Mouse (Mus musculus) testis, adult 2 months (tissue): ENCODE results near the gene Mocs2. TPM values are rescaled to one million over a fixed set of nuclear protein-coding genes. Genes with fewer than 3 reads are reported as not detected.

Experiments used
- H3K27ac ChIP-seq: fragments of 200-500 bp; 2 replicates; pipeline ENCODE4 v1.5.1; 2012; ENCODE audit warnings: low read depth, low read length; ENCODE audit not compliant: control insufficient read depth, insufficient read depth
- H3K27me3 ChIP-seq: fragments of 200-500 bp; 2 replicates; pipeline ENCODE4 v1.6.1; 2012; ENCODE audit warnings: mild to moderate bottlenecking, low read length, moderate library complexity; ENCODE audit not compliant: control insufficient read depth, insufficient read depth
- H3K36me3 ChIP-seq: fragments of 200-500 bp; 2 replicates; pipeline ENCODE4 v1.6.1; 2012; ENCODE audit warnings: mild to moderate bottlenecking, low read length; ENCODE audit not compliant: control insufficient read depth, insufficient read depth
- H3K4me1 ChIP-seq: fragments of 200-500 bp; 2 replicates; pipeline ENCODE4 v1.6.1; 2012; ENCODE audit warnings: low read length; ENCODE audit not compliant: control insufficient read depth, insufficient read depth
- H3K4me3 ChIP-seq: fragments of 200-500 bp; 2 replicates; pipeline ENCODE4 v1.5.1; 2012; ENCODE audit warnings: low read depth, mild to moderate bottlenecking, low read length, moderate library complexity, mixed read lengths; ENCODE audit not compliant: control insufficient read depth
- CTCF ChIP-seq: fragments of 200-500 bp; IDR thresholded peaks from 2 replicates; pipeline ENCODE4 v1.5.1; 2012; ENCODE audit warnings: low read depth, mild to moderate bottlenecking, inconsistent platforms, low read length, moderate library complexity; ENCODE audit not compliant: control insufficient read depth, insufficient read depth, insufficient replicate concordance
- POLR2A ChIP-seq: fragments of 200-500 bp; IDR thresholded peaks from 2 replicates; pipeline ENCODE4 v1.6.1; 2012; ENCODE audit warnings: low read depth, mild to moderate bottlenecking, inconsistent platforms, low read length, moderate library complexity; ENCODE audit not compliant: control insufficient read depth
- polyA plus RNA-seq: library from polyadenylated mRNA; depleted of rRNA; stranded (reverse); fragments of >200 nt; gene quantifications from 2 replicates; pipeline ENCODE4 v1.2.3, GENCODE M21; 2012; rRNA removed

The Mocs2 gene
- polyA plus RNA-seq, 1 experiment: 6.8 TPM

DNA sequence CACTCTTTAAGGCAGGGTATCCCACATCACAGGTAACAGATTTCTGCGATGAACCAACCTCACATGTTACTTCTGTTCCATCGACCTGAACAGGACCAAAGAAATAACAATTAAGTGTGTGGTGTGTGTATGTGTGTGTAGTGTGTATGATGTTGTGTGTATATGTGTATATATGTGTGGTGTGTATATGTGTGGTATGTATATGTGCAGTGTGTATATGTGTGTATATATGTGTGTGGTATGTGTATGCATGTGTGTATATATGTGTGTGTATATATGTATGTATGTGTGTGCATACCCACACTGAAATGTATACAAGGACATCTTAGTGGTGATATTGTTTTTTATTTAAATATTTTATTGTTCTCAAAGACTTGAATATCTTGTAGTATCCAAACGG is 36.4 kb downstream of the Mocs2 start:
- Histone ChIP-seq H3K27ac (no peak overlapping the region), H3K4me3 (no peak overlapping the region), H3K4me1 (no peaks in the 10 kb centered on the region), H3K27me3 (no peaks in the 10 kb centered on the region), H3K36me3 (no peaks in the 10 kb centered on the region)
- no peak for TF ChIP-seq CTCF
- no peak for TF ChIP-seq POLR2A

DNA sequence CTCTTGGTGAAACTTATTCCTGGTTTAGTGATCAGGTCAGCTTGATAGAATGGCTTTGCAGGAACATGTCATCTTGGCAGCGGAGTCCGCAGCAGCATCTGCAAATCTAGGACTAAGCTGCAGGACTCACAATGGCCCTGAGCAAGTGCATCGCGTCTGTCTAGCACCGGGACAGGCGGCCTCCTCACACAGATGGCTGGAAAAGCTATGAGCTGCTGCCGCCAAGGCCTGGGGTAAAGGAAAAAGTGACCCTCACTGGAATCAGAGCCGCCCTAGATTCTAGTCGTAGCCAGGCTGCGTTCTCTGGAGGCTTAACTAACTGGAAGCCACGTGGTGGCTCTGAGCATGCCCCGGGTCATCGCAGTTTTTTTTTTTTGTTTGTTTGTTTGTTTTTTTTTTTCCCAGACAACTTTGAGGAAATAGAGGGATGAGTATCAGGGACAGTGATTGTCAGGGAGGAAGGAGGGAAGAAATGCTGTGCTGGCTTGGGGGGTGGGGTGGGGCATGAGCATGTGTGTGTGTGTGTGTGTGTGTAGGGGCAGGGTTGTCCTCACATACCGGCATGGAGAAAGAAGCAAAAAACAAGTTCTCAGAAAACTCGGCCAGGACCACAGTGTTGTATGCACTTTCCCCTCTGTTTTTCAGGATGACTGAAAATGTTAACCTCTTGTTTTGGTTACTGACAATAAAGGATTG is 37.7 kb downstream of the Mocs2 start:
- no peak for TF ChIP-seq CTCF
- no peak for TF ChIP-seq POLR2A
- H3K27ac ChIP-seq: no peak overlapping the region

DNA sequence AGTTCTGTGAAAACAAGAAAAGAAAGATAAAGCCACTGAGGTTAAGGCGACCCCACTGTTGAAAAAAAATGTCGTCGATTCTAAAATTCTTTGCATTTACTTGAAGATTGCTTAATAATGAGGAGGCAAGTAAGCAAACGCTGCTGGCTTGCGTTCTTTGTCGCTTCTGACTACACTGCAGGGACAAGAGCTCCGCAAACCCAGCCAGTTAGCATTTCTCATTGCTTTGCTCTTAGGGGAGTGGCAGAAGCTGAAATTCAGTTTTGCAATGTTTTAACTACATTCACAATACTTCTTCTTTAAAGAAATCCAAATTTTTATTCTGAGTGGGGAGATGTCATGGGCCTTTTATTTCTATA is 38.2 kb downstream of the Mocs2 start:
- H3K4me3 ChIP-seq: no peak overlapping the region
- no peak overlapping the region for H3K27ac ChIP-seq

More for the DNA sequence above, 37.7 kb downstream of the Mocs2 start:
- no peaks in the 10 kb centered on the region for H3K27me3 ChIP-seq
- no peaks in the 10 kb centered on the region for H3K36me3 ChIP-seq
- no peak overlapping the region for H3K4me3 ChIP-seq
- no peaks in the 10 kb centered on the region for H3K4me1 ChIP-seq

DNA sequence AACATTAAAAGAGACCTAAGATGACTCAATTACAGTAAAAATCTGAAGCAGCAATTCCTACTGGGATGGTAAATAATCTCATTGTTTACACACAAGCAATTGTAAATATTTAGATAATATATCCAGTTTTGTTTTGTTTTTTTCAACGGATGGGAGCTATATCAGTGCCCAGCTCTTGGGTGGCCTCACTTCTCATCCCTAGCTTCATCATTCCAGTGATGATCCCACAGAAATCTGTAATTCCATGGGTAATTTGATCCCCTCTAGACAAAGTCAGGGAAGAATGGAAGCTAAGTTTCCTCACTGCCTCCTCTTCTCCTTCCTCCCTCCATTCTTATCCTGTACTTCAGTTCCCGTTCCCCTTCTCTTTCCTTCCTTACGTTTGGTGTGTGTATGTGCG is 39.5 kb downstream of the Mocs2 start:
- H3K4me1 ChIP-seq: no peaks in the 10 kb centered on the region
- H3K27ac ChIP-seq: no peak overlapping the region
- TF ChIP-seq CTCF (no peak), POLR2A (no peak)
- H3K36me3 ChIP-seq: no peaks in the 10 kb centered on the region
- H3K27me3 ChIP-seq: no peaks in the 10 kb centered on the region
- H3K4me3 ChIP-seq: no peak overlapping the region

More for the DNA sequence above, 38.2 kb downstream of the Mocs2 start:
- H3K4me1 ChIP-seq: no peaks in the 10 kb centered on the region
- H3K36me3 ChIP-seq: no peaks in the 10 kb centered on the region
- TF ChIP-seq CTCF (no peak), POLR2A (no peak)
- no peaks in the 10 kb centered on the region for H3K27me3 ChIP-seq

DNA sequence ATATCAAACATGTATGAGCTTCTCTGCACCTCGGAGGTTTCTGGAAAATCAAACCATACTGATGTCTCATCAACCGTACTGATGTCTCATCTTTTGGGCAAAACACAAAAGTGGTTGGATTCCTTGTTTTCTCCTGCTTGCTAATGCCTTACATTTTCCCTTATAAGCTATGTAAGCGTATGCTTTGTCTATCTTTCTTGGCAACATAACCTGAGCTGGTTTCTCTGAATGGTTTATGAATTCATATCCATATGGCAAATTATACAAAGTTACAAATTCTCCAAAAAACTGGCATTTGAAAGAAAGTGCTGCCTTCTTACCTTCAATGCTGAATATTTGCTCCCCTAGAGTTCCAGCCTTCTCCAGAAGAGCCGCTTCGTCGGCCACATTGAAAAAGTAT is 56.7 kb downstream of the Mocs2 start:
- Histone ChIP-seq H3K4me3 (no peak overlapping the region), H3K27ac (no peak overlapping the region), H3K36me3 (no peaks in the 10 kb centered on the region), H3K27me3 (no peaks in the 10 kb centered on the region), H3K4me1 (no peaks in the 10 kb centered on the region)
- no peak for TF ChIP-seq POLR2A
- no peak for TF ChIP-seq CTCF

DNA sequence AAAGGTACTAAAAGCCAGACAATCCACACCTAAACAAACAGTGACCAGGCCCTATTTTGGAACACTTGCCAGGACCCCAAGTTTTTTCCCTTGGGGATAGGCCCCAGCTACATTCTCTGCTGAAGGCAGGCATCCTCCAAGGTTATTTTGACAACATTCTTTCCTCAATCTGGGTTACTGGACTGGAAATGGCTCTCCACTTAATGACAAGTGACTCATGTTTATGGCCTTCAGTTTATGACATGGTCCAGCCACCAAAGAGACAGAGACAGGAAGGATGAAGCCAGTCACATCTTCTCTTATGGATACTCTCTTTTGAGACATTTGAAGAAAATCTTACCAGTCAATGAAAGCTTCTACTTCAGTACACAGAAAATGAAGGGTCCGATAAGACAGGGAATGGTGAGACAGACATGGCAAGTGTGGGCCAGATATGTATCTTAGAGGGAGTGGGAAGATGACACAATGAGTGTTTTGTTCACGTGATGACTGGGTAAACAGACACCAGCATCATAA is 58.0 kb downstream of the Mocs2 start:
- Histone ChIP-seq H3K4me1 (no peaks in the 10 kb centered on the region), H3K36me3 (no peaks in the 10 kb centered on the region), H3K4me3 (no peak overlapping the region), H3K27me3 (no peaks in the 10 kb centered on the region), H3K27ac (no peak overlapping the region)
- TF ChIP-seq POLR2A (no peak), CTCF (no peak)

DNA sequence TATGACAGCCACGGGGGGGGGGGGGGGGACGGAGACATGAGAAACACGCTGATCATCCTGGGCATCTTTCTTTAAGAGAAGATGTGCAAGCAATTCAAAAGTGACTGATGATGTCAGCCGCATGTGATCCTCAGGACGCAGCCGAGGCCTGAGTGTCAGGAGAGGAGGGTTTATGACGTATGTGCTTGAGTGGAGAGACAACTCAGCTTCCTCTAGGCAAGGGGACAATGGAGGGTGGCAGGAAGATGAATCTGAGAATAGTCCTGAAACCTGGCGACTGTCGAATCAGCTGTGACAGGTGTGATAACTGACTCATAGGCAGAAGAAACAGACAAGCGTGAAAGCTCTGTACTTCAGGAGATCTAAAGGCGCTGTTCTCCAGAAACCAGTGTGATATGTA is 60.6 kb downstream of the Mocs2 start:
- TF ChIP-seq POLR2A: no peak
- no peak for TF ChIP-seq CTCF
- H3K4me1 ChIP-seq: no peaks in the 10 kb centered on the region
- no peak overlapping the region for H3K27ac ChIP-seq
- no peaks in the 10 kb centered on the region for H3K36me3 ChIP-seq
- no peak overlapping the region for H3K4me3 ChIP-seq
- no peaks in the 10 kb centered on the region for H3K27me3 ChIP-seq

Other genes with a start within 250 kb of the Mocs2 start
- gene Itga2, start 113.9 kb downstream of the Mocs2 start, polyA plus RNA-seq: 0.47 and 0.55 TPM in 2 replicates